Mouse (Mus musculus): ENCODE results near the gene Anpep. TPM values are rescaled to one million over a fixed set of nuclear protein-coding genes. Genes with fewer than 3 reads are reported as not detected.

The Anpep gene
- polyA plus RNA-seq (2016; fragmentation: Nextera tagmentation; extraction: Ambion mirVana) = 8.1 and 9.7 TPM in 2 replicates

- no peak within 1 kb of the TSS for H3K27ac ChIP-seq
- H3K36me3 ChIP-seq = no peaks in the 10 kb centered on the region
- no peaks in the 10 kb centered on the region for H3K27me3 ChIP-seq (ENCODE audit: low read depth, poor library complexity, severe bottlenecking)
- H3K4me1 ChIP-seq = peaks cover 28% of the 10 kb centered on the region
- no peak for DNase-seq (ENCODE audit: low spot score)
- no peak within 1 kb of the TSS for H3K4me3 ChIP-seq
- H3K9me3 ChIP-seq (replicated peaks) = no peaks in the 10 kb centered on the region
- WGBS = 84% methylated on average over 9 of the region's 9 CpGs
These were observed at the start of gene Anpep for GRCm38 (mm10) chr7:79860811-79861210. TSS of gene Anpep (minus strand) at chr7:79861059.

GRCm38 (mm10) chr7:79907356-79907755 is 46.5 kb upstream of the Anpep start:
- 91% methylated on average over 2 of the region's 2 CpGs for WGBS
- Histone ChIP-seq H3K36me3 (peaks cover 75% of the 10 kb centered on the region), H3K4me1 (no peaks in the 10 kb centered on the region), H3K27me3 (ENCODE audit: low read depth, poor library complexity, severe bottlenecking) (no peaks in the 10 kb centered on the region), H3K4me3 (no peak overlapping the region), H3K27ac (no peak overlapping the region), H3K9me3 (replicated peaks) (no peaks in the 10 kb centered on the region)
- no peak for DNase-seq (ENCODE audit: low spot score)

DNA sequence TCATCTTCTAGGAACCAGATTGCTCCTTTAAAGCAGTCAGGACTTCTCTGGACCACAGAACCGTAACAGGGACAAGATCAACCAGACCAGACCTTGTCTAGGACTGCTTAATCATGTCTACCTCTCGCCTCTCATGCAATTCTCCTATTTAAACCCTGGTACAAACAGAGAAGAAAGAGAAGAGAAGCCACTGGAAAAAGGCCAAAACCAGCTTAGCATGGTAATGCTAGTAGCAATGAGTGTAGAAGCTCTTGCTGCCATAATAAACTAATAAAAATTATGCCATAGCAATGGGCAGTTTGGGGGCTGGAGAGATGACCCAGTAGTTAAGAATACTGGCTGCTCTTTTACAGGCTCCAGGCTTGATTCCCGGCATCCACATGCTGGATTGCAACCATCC is 46.1 kb upstream of the Anpep start:
- Histone ChIP-seq H3K9me3 (replicated peaks) (no peaks in the 10 kb centered on the region), H3K27me3 (ENCODE audit: low read depth, poor library complexity, severe bottlenecking) (no peaks in the 10 kb centered on the region), H3K4me1 (no peaks in the 10 kb centered on the region), H3K27ac (no peak overlapping the region), H3K36me3 (peaks cover 78% of the 10 kb centered on the region), H3K4me3 (no peak overlapping the region)
- no peak for DNase-seq (ENCODE audit: low spot score)
- 96% methylated on average over 3 of the region's 3 CpGs for WGBS

DNA sequence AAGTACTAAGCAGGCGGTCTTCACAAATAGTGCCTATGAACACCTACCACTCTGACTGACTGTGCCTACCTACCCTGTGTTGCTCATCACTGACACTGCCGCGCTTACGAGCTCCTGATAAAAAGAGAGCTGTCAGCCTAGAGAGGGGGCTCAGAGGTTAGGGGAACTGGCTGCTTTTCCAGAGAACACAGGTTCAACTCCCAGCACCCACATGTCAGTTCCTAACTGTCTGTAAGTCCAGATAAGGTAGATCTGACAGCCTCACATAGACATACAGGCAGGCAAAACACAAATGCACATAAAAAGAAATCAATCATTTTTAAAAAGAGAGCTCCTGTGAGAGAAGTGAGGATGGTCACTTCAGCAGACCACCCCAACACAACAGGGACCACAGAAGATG is 44.3 kb upstream of the Anpep start:
- Histone ChIP-seq H3K4me1 (no peaks in the 10 kb centered on the region), H3K4me3 (no peak overlapping the region), H3K36me3 (peaks cover 84% of the 10 kb centered on the region), H3K27me3 (ENCODE audit: low read depth, poor library complexity, severe bottlenecking) (no peaks in the 10 kb centered on the region), H3K27ac (no peak overlapping the region), H3K9me3 (replicated peaks) (no peaks in the 10 kb centered on the region)
- 89% methylated on average over 4 of the region's 4 CpGs for WGBS
- no peak for DNase-seq (ENCODE audit: low spot score)

- Histone ChIP-seq H3K4me3 (no peak overlapping the region), H3K36me3 (peaks cover 77% of the 10 kb centered on the region), H3K4me1 (no peaks in the 10 kb centered on the region), H3K9me3 (replicated peaks) (no peaks in the 10 kb centered on the region), H3K27ac (no peak overlapping the region), H3K27me3 (ENCODE audit: low read depth, poor library complexity, severe bottlenecking) (no peaks in the 10 kb centered on the region)
- DNase-seq (ENCODE audit: low spot score) = no peak
- 82% methylated on average over 8 of the region's 8 CpGs for WGBS
These were observed 42.4 kb upstream of the Anpep start for GRCm38 (mm10) chr7:79903160-79903792.

GRCm38 (mm10) chr7:79900753-79901152 is 39.9 kb upstream of the Anpep start:
- no peaks in the 10 kb centered on the region for H3K27me3 ChIP-seq (ENCODE audit: low read depth, poor library complexity, severe bottlenecking)
- no peak for DNase-seq (ENCODE audit: low spot score)
- no peaks in the 10 kb centered on the region for H3K4me1 ChIP-seq
- no peaks in the 10 kb centered on the region for H3K9me3 ChIP-seq (replicated peaks)
- no peak overlapping the region for H3K27ac ChIP-seq
- WGBS = 91% methylated on average over 6 of the region's 6 CpGs
- H3K36me3 ChIP-seq = peaks cover 71% of the 10 kb centered on the region
- H3K4me3 ChIP-seq = no peak overlapping the region

DNA sequence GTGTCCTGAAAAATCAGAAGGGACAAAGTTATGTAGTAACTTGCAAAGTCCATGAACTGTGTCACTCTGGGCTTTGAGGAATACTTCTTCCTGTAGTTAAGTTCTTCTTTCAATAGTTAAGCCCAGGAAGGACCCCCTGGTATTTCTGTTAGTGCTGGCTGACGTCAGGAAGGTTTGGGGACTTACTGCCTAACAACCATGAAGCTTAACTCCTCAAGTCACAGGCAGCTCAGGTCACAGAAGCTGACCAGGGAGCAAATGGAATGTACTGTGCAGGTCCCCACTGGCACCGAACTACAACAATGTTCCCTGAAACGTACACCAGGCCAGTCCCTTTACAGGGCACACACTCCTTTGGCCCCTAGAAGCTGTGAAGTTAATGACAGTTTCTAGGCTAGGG is 34.4 kb upstream of the Anpep start:
- 82% methylated on average over 3 of the region's 3 CpGs for WGBS
- H3K36me3 ChIP-seq = peaks cover 58% of the 10 kb centered on the region

DNA sequence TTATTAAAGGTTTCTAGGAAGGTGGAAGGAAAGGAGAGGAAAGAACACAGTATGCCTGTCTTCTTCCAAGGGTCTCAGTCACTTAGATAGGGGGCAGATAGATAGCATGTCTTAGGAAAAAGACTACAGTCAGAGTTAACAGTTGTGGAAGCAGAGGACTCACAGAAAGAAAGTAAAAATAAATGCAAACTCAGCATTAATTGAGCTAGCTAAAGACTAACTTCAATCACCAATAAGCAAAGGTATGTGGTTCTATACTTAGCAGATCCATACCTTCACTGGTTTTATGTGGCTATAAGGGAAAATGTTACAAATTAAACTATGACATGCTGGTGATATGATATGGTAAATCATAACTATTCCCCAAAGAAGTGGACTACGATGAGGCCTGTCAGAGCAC is 33.9 kb upstream of the Anpep start:
- Histone ChIP-seq H3K36me3 (peaks cover 56% of the 10 kb centered on the region), H3K9me3 (replicated peaks) (no peaks in the 10 kb centered on the region), H3K27ac (no peak overlapping the region), H3K27me3 (ENCODE audit: low read depth, poor library complexity, severe bottlenecking) (no peaks in the 10 kb centered on the region), H3K4me1 (no peaks in the 10 kb centered on the region), H3K4me3 (no peak overlapping the region)
- 91% methylated on average over 1 of the region's 1 CpGs for WGBS
- no peak for DNase-seq (ENCODE audit: low spot score)

More for the DNA sequence above, 34.4 kb upstream of the Anpep start:
- no peaks in the 10 kb centered on the region for H3K4me1 ChIP-seq
- no peak overlapping the region for H3K4me3 ChIP-seq
- H3K27ac ChIP-seq = no peak overlapping the region
- no peaks in the 10 kb centered on the region for H3K27me3 ChIP-seq (ENCODE audit: low read depth, poor library complexity, severe bottlenecking)
- no peaks in the 10 kb centered on the region for H3K9me3 ChIP-seq (replicated peaks)
- no peak for DNase-seq (ENCODE audit: low spot score)

DNA sequence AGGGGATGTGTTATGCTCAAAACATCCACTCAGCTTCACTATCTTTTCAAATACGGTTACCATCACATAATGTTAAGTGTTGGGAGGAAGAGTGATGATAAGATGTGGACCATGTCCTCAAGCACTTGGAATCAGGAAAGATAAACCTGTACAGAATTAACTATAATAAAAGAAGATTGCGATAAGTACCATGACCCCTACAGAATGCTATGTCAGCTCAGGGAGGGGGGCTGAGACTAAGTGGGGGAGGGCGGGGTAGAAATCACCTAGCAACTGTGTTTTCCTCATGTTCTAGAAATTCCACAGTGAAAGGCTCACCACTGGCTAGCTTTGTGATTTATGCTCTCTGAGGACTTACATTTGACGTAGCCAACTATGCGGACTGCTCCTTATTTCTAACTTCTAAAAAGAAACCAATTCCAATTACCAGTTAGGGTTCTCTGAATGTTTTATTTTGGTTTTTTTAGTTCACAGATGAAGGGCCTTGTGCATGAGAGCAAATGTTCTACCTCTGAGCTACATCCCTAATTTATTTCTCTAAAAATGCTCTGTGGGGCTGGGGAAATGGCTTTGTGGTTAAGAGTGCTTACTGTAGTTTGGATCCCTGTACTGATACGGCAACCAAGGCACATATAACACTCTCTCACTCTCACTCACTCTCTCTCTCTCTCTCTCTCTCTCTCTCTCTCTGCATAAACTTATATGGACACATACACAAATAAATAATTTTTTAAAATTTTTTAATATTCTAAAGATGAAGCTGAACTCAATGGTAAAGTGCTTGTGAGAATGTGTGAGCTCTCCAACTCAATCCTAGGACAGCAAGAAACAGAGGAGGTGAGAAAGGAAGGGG is 31.9 kb upstream of the Anpep start:
- no peaks in the 10 kb centered on the region for H3K27me3 ChIP-seq (ENCODE audit: low read depth, poor library complexity, severe bottlenecking)
- no peak overlapping the region for H3K27ac ChIP-seq
- no peaks in the 10 kb centered on the region for H3K9me3 ChIP-seq (replicated peaks)
- no peak for DNase-seq (ENCODE audit: low spot score)
- no peak overlapping the region for H3K4me3 ChIP-seq
- WGBS = 89% methylated on average over 6 of the region's 6 CpGs
- no peaks in the 10 kb centered on the region for H3K4me1 ChIP-seq
- peaks cover 52% of the 10 kb centered on the region for H3K36me3 ChIP-seq

- Histone ChIP-seq H3K36me3 (peaks cover 45% of the 10 kb centered on the region), H3K27ac (no peak overlapping the region), H3K4me1 (no peaks in the 10 kb centered on the region), H3K4me3 (no peak overlapping the region), H3K9me3 (replicated peaks) (no peaks in the 10 kb centered on the region), H3K27me3 (ENCODE audit: low read depth, poor library complexity, severe bottlenecking) (no peaks in the 10 kb centered on the region)
- DNase-seq (ENCODE audit: low spot score) = no peak
- WGBS = 93% methylated on average over 15 of the region's 15 CpGs
These were observed 29.8 kb upstream of the Anpep start for GRCm38 (mm10) chr7:79890436-79891221.

GRCm38 (mm10) chr7:79888603-79889002 is 27.7 kb upstream of the Anpep start:
- peaks cover 38% of the 10 kb centered on the region for H3K36me3 ChIP-seq
- WGBS = 91% methylated on average over 9 of the region's 9 CpGs
- no peaks in the 10 kb centered on the region for H3K27me3 ChIP-seq (ENCODE audit: low read depth, poor library complexity, severe bottlenecking)
- H3K4me1 ChIP-seq = no peaks in the 10 kb centered on the region
- no peak overlapping the region for H3K4me3 ChIP-seq
- DNase-seq (ENCODE audit: low spot score) = no peak
- H3K9me3 ChIP-seq (replicated peaks) = no peaks in the 10 kb centered on the region
- no peak overlapping the region for H3K27ac ChIP-seq

GRCm38 (mm10) chr7:79883613-79884334 is 22.9 kb upstream of the Anpep start:
- Histone ChIP-seq H3K9me3 (replicated peaks) (no peaks in the 10 kb centered on the region), H3K27me3 (ENCODE audit: low read depth, poor library complexity, severe bottlenecking) (no peaks in the 10 kb centered on the region), H3K4me1 (no peaks in the 10 kb centered on the region), H3K36me3 (peaks cover 63% of the 10 kb centered on the region), H3K27ac (no peak overlapping the region), H3K4me3 (no peak overlapping the region)
- WGBS = 92% methylated on average over 7 of the region's 7 CpGs
- no peak for DNase-seq (ENCODE audit: low spot score)

All from limb, embryonic 10.5 days (tissue).